Mouse (Mus musculus) lung, embryonic 16.5 days (tissue): ENCODE measurements at regions not wholly inside any gene's neighbourhood (a gene's known extent, or its start where the extent isn't known, plus 50 kb on each side); places are given as distances from the start of the nearest gene placed in this dataset.

Experiments used
- ATAC-seq: fragments of 200-750 bp; cut with Nextera tagmentation; 2 replicates; pipeline ENCODE4 v1.8.0; 2017; ENCODE audit warnings: low read depth, mild to moderate bottlenecking, moderate library complexity
- H3K27ac ChIP-seq: fragments of 300-500 bp; sonication (generic); 2 replicates; pipeline ENCODE4 v1.5.1; 2014; ENCODE audit warnings: mild to moderate bottlenecking, control low read depth, low read length
- H3K27me3 ChIP-seq: fragments of 300-500 bp; sonication (generic); 2 replicates; pipeline ENCODE4 v1.6.1; 2014; ENCODE audit warnings: low read depth, low read length, mixed read lengths; ENCODE audit not compliant: control insufficient read depth, insufficient read depth
- H3K36me3 ChIP-seq: fragments of 300-500 bp; sonication (generic); 2 replicates; pipeline ENCODE4 v1.6.1; 2014; ENCODE audit warnings: low read length; ENCODE audit not compliant: control insufficient read depth, insufficient read depth
- H3K4me1 ChIP-seq: fragments of 300-500 bp; sonication (generic); replicated peaks from 2 replicates; pipeline ENCODE4 v1.6.1; 2014; ENCODE audit warnings: low read length, mixed read lengths; ENCODE audit not compliant: control insufficient read depth, insufficient read depth
- H3K4me2 ChIP-seq: fragments of 300-500 bp; sonication (generic); 2 replicates; pipeline ENCODE4 v1.6.1; 2014; ENCODE audit warnings: low read depth, low read length, control low read depth
- H3K4me3 ChIP-seq: fragments of 300-500 bp; sonication (generic); 2 replicates; pipeline ENCODE4 v1.5.1; 2014; ENCODE audit warnings: mild to moderate bottlenecking, low read length, control low read depth
- H3K9ac ChIP-seq: fragments of 300-500 bp; sonication (generic); 2 replicates; pipeline ENCODE4 v1.6.1; 2014; ENCODE audit warnings: low read length, control low read depth
- H3K9me3 ChIP-seq: fragments of 300-500 bp; sonication (generic); 2 replicates; pipeline ENCODE4 v1.6.1; 2016; ENCODE audit warnings: low read length; ENCODE audit not compliant: control insufficient read depth
- WGBS: fragments of 180-500 bp; shearing (Covaris S2); extraction: QIAGEN DNeasy Blood & Tissue Kit; methylation state at CpG from one replicate; pipeline ENCODE4 v1.1.7; 2014; 5-methylcytosine and 5-hydroxymethylcytosine counted together

- WGBS = 46% methylated on average over 2 of the region's 2 CpGs
- Histone ChIP-seq H3K27me3 (no peaks in the 10 kb centered on the region), H3K27ac (no peak overlapping the region), H3K4me3 (no peak overlapping the region), H3K9me3 (no peaks in the 10 kb centered on the region), H3K4me2 (no peak overlapping the region), H3K36me3 (no peaks in the 10 kb centered on the region), H3K9ac (no peak overlapping the region), H3K4me1 (no peaks in the 10 kb centered on the region)
- ATAC-seq = no peak
These were observed 416.2 kb upstream of the Clnk start for GRCm38 (mm10) chr5:39292849-39293248.

GRCm38 (mm10) chr5:39281021-39281420 lies 404.4 kb upstream of the Clnk start:
- 78% methylated on average over 2 of the region's 2 CpGs for WGBS

GRCm38 (mm10) chr5:39273710-39274385 lies 397.2 kb upstream of the Clnk start:
- H3K27me3 ChIP-seq = no peaks in the 10 kb centered on the region
- WGBS = 65% methylated on average over 4 of the region's 4 CpGs
- ATAC-seq = no peak
- no peaks in the 10 kb centered on the region for H3K36me3 ChIP-seq
- H3K4me2 ChIP-seq = no peak overlapping the region
- no peak overlapping the region for H3K9ac ChIP-seq
- H3K4me3 ChIP-seq = no peak overlapping the region
- no peak overlapping the region for H3K27ac ChIP-seq
- H3K4me1 ChIP-seq = no peaks in the 10 kb centered on the region
- H3K9me3 ChIP-seq = no peaks in the 10 kb centered on the region

More at GRCm38 (mm10) chr5:39281021-39281420, 404.4 kb upstream of the Clnk start:
- no peak overlapping the region for H3K9ac ChIP-seq
- no peak overlapping the region for H3K4me3 ChIP-seq
- H3K27ac ChIP-seq = no peak overlapping the region
- ATAC-seq = no peak
- H3K4me2 ChIP-seq = no peak overlapping the region
- no peaks in the 10 kb centered on the region for H3K9me3 ChIP-seq
- no peaks in the 10 kb centered on the region for H3K4me1 ChIP-seq
- no peaks in the 10 kb centered on the region for H3K27me3 ChIP-seq
- H3K36me3 ChIP-seq = no peaks in the 10 kb centered on the region

GRCm38 (mm10) chr5:39267106-39267505 lies 390.5 kb upstream of the Clnk start:
- Histone ChIP-seq H3K27me3 (no peaks in the 10 kb centered on the region), H3K4me1 (no peaks in the 10 kb centered on the region), H3K9me3 (no peaks in the 10 kb centered on the region), H3K27ac (no peak overlapping the region), H3K4me3 (no peak overlapping the region), H3K4me2 (no peak overlapping the region), H3K36me3 (no peaks in the 10 kb centered on the region), H3K9ac (no peak overlapping the region)
- WGBS = 95% methylated on average over 1 of the region's 1 CpGs
- ATAC-seq = no peak

GRCm38 (mm10) chr5:39260721-39261190 lies 384.1 kb upstream of the Clnk start:
- Histone ChIP-seq H3K9ac (no peak overlapping the region), H3K4me1 (no peaks in the 10 kb centered on the region), H3K27me3 (no peaks in the 10 kb centered on the region), H3K9me3 (no peaks in the 10 kb centered on the region), H3K4me3 (no peak overlapping the region), H3K27ac (no peak overlapping the region), H3K36me3 (no peaks in the 10 kb centered on the region), H3K4me2 (no peak overlapping the region)
- ATAC-seq = no peak
- WGBS = 44% methylated on average over 1 of the region's 1 CpGs

- no peaks in the 10 kb centered on the region for H3K9me3 ChIP-seq
- H3K4me2 ChIP-seq = no peak overlapping the region
- H3K9ac ChIP-seq = no peak overlapping the region
- no peak overlapping the region for H3K27ac ChIP-seq
- no peaks in the 10 kb centered on the region for H3K36me3 ChIP-seq
- H3K27me3 ChIP-seq = no peaks in the 10 kb centered on the region
- no peak for ATAC-seq
- 89% methylated on average over 2 of the region's 2 CpGs for WGBS
- H3K4me3 ChIP-seq = no peak overlapping the region
- no peaks in the 10 kb centered on the region for H3K4me1 ChIP-seq
These were observed 381.1 kb upstream of the Clnk start for GRCm38 (mm10) chr5:39257745-39258144.

- H3K9ac ChIP-seq = no peak overlapping the region
- H3K4me2 ChIP-seq = no peak overlapping the region
- H3K36me3 ChIP-seq = no peaks in the 10 kb centered on the region
- H3K9me3 ChIP-seq = no peaks in the 10 kb centered on the region
- H3K27me3 ChIP-seq = no peaks in the 10 kb centered on the region
- no peak for ATAC-seq
- 42% methylated on average over 3 of the region's 3 CpGs for WGBS
- no peak overlapping the region for H3K4me3 ChIP-seq
- H3K27ac ChIP-seq = no peak overlapping the region
- H3K4me1 ChIP-seq = no peaks in the 10 kb centered on the region
These were observed 375.6 kb upstream of the Clnk start for GRCm38 (mm10) chr5:39252206-39252605.

- H3K9ac ChIP-seq = no peak overlapping the region
- no peak for ATAC-seq
- H3K4me3 ChIP-seq = no peak overlapping the region
- no peaks in the 10 kb centered on the region for H3K4me1 ChIP-seq
- H3K4me2 ChIP-seq = no peak overlapping the region
- no peaks in the 10 kb centered on the region for H3K27me3 ChIP-seq
- H3K36me3 ChIP-seq = no peaks in the 10 kb centered on the region
- H3K9me3 ChIP-seq = no peaks in the 10 kb centered on the region
- no peak overlapping the region for H3K27ac ChIP-seq
These were observed 374.4 kb upstream of the Clnk start for GRCm38 (mm10) chr5:39251021-39251420.

GRCm38 (mm10) chr5:39219698-39220097 lies 343.1 kb upstream of the Clnk start:
- H3K4me1 ChIP-seq = no peaks in the 10 kb centered on the region
- H3K36me3 ChIP-seq = no peaks in the 10 kb centered on the region
- H3K27me3 ChIP-seq = no peaks in the 10 kb centered on the region
- 65% methylated on average over 5 of the region's 5 CpGs for WGBS
- H3K9ac ChIP-seq = no peak overlapping the region
- no peaks in the 10 kb centered on the region for H3K9me3 ChIP-seq
- no peak overlapping the region for H3K4me3 ChIP-seq
- H3K27ac ChIP-seq = no peak overlapping the region
- no peak overlapping the region for H3K4me2 ChIP-seq
- ATAC-seq = no peak

- H3K4me1 ChIP-seq = no peaks in the 10 kb centered on the region
- H3K4me2 ChIP-seq = no peak overlapping the region
- H3K9ac ChIP-seq = no peak overlapping the region
- no peak overlapping the region for H3K4me3 ChIP-seq
- no peaks in the 10 kb centered on the region for H3K36me3 ChIP-seq
- 87% methylated on average over 5 of the region's 5 CpGs for WGBS
- H3K9me3 ChIP-seq = no peaks in the 10 kb centered on the region
- H3K27me3 ChIP-seq = no peaks in the 10 kb centered on the region
- no peak for ATAC-seq
- no peak overlapping the region for H3K27ac ChIP-seq
These were observed 339.7 kb upstream of the Clnk start for GRCm38 (mm10) chr5:39216326-39216725.
